Mouse (Mus musculus): ENCODE results near the gene Calm3.

DNA sequence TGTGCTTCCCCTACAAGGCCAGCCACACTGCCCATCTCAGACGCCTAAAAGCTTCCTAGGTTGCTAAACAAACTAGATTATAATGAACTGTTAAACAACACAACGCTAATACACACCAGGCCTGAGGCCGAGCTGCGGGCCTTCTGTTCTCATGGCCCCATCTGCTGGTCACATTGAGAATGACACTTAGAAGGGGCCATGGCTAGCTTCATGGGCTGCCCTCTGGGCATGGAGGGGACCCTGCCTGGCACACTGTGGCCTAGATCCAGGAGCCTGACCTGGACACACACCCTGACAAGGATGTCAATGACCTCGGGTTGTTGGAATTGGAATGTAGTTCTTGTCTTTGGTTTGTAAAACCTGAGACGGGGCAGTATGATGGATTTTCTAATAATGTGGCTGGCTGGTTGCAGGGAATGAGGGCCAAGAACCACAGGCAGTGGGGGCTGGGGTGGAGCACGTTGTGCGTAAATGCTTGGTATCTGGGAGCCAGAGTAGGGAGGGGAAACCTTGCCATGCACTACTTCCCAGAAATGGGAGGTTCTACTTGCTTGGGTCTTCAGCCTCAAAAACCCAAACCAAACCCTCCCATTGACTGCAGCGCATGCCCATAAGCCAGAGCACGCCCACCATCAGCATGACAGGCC lies 10.0 kb downstream of the Calm3 start:
- TF ChIP-seq CTCF (conservative IDR thresholded peaks at IDR 0.05; ENCODE audit: low read length) (peak; percentile 77), NANOG (IDR thresholded peaks at IDR 0.05; ENCODE audit: borderline replicate concordance, low read length) (no peak)

Data from E14TG2a.4 (cell line).